In genomic region chr7:3235683-3236082, GRCm38 (mm10) we compare ENCODE assay signal across 42 mouse cellular contexts. TPM values are rescaled to one million over a fixed set of nuclear protein-coding genes. Genes with fewer than 3 reads are reported as not detected.
"Had no signal": no experiment of that assay in that cellular context is flagged by ENCODE, and none has a peak within 500 bp of the region (broad histone marks: within the 10 kb centered on the region; RNA-seq: fewer than 3 reads in every experiment).

No protein-coding gene starts in this region.

- ATAC-seq: hindbrain, embryonic 16.5 days; hindbrain, postnatal 0 days; inflammation-experienced regulatory T-cells, adult 6 months; intestine, embryonic 15.5 days; intestine, embryonic 16.5 days; intestine, postnatal 0 days had no signal

- H3K4me2 ChIP-seq: heart, embryonic 11.5 days; heart, embryonic 12.5 days; heart, embryonic 13.5 days; heart, embryonic 15.5 days; hindbrain, embryonic 12.5 days; hindbrain, embryonic 13.5 days; hindbrain, embryonic 14.5 days; hindbrain, embryonic 15.5 days; intestine, embryonic 15.5 days; kidney, embryonic 15.5 days had no signal

- H3K9ac ChIP-seq: heart, embryonic 12.5 days; heart, embryonic 13.5 days; heart, embryonic 15.5 days; hindbrain, embryonic 12.5 days; hindbrain, embryonic 13.5 days; hindbrain, embryonic 14.5 days; hindbrain, embryonic 15.5 days; intestine, embryonic 15.5 days; kidney, embryonic 15.5 days had no signal

- H3K27me3 ChIP-seq: heart, embryonic 12.5 days; heart, embryonic 13.5 days; heart, embryonic 15.5 days; hindbrain, embryonic 12.5 days; hindbrain, embryonic 13.5 days; hindbrain, embryonic 15.5 days; intestine, embryonic 15.5 days; kidney, embryonic 15.5 days had no signal

- H3K27ac ChIP-seq: heart, embryonic 10.5 days; heart, embryonic 13.5 days; heart, embryonic 15.5 days; hindbrain, embryonic 10.5 days; hindbrain, embryonic 12.5 days; hindbrain, embryonic 13.5 days; hindbrain, embryonic 14.5 days; hindbrain, embryonic 15.5 days; hindbrain, postnatal 0 days; intestine, embryonic 15.5 days; kidney, embryonic 15.5 days; kidney, postnatal 0 days; layer of hippocampus, adult 2 months had no signal

- H3K9me3 ChIP-seq: heart, embryonic 10.5 days; heart, embryonic 15.5 days; hindbrain, embryonic 10.5 days; hindbrain, embryonic 12.5 days; hindbrain, embryonic 13.5 days; hindbrain, embryonic 15.5 days; intestine, embryonic 15.5 days; kidney, embryonic 15.5 days had no signal

- H3K4me1 ChIP-seq: heart, embryonic 10.5 days; heart, embryonic 12.5 days; heart, embryonic 13.5 days; heart, embryonic 15.5 days; hindbrain, embryonic 10.5 days; hindbrain, embryonic 12.5 days; hindbrain, embryonic 13.5 days; hindbrain, embryonic 15.5 days; intestine, embryonic 15.5 days; kidney, embryonic 15.5 days had no signal

- H3K36me3 ChIP-seq: heart, embryonic 10.5 days; heart, embryonic 12.5 days; heart, embryonic 13.5 days; heart, embryonic 15.5 days; hindbrain, embryonic 10.5 days; hindbrain, embryonic 12.5 days; hindbrain, embryonic 13.5 days; hindbrain, embryonic 15.5 days; intestine, embryonic 15.5 days; kidney, embryonic 15.5 days had no signal

- DNase-seq: heart, postnatal 10 days; heart, postnatal 14 days; heart, postnatal 36 days; heart, postnatal 4 days; kidney, adult 11 months; kidney, adult 18-20 months; kidney, adult 2 months; kidney, adult 8-10 months; kidney, adult 9 months; kidney, postnatal 10 days; kidney, postnatal 14 days; kidney, postnatal 25 days; kidney, postnatal 36 days; kidney, postnatal 4 days; layer of hippocampus, adult 9-11 months; layer of hippocampus, postnatal 36 days had no signal

- H3K4me3 ChIP-seq: heart, embryonic 10.5 days; heart, embryonic 12.5 days; heart, embryonic 13.5 days; heart, embryonic 15.5 days; hindbrain, embryonic 10.5 days; hindbrain, embryonic 12.5 days; hindbrain, embryonic 13.5 days; hindbrain, embryonic 15.5 days; intestine, embryonic 15.5 days; kidney, embryonic 15.5 days; layer of hippocampus, adult 2 months had no signal

RNA-seq across cellular contexts. Expression of gene Nlrp12, which starts 13.9 kb away (rescaled TPM):
- total RNA-seq: heart, postnatal 14 days; heart, postnatal 25 days; heart, postnatal 36 days; layer of hippocampus, adult 2 months had no signal
- polyA plus RNA-seq: heart, embryonic 10.5 days; heart, embryonic 11.5 days; heart, embryonic 12.5 days; heart, embryonic 13.5 days; heart, embryonic 14.5 days; heart, embryonic 15.5 days; heart, embryonic 16.5 days; hindbrain, embryonic 10.5 days; hindbrain, embryonic 12.5 days; inflammation-experienced regulatory T-cells, adult 6 months; intestine, embryonic 15.5 days; intestine, embryonic 16.5 days; intestine, postnatal 0 days; kidney, embryonic 14.5 days; kidney, embryonic 16.5 days; kidney, postnatal 0 days; large intestine, adult 2 months had no signal

RNA-seq across cellular contexts. Expression of gene Prkcg, which starts 53.3 kb away (rescaled TPM):
- total RNA-seq: hematopoietic stem cell, adult 5-6 weeks had no signal
